Mouse (Mus musculus): ENCODE data around the gene Rarg. TPM values are rescaled to one million over a fixed set of nuclear protein-coding genes. Genes with fewer than 3 reads are reported as not detected.

The Rarg gene
- total RNA-seq, 1 experiment, result 115 TPM

- Histone ChIP-seq H3K9ac (ENCODE audit: insufficient read depth, low read depth, low read length, poor library complexity, severe bottlenecking) (peak overlapping the region; percentile 48; the same call in 1 of the 2 replicates), H3K27ac (ENCODE audit: insufficient read depth, low read depth, low read length, poor library complexity, severe bottlenecking) (peak overlapping the region; percentile 63; the same call in 1 of the 2 replicates), H3K4me1 (ENCODE audit: control insufficient read depth in 2 of 2, insufficient read depth in 2 of 2, low read length in 2 of 2, poor library complexity in 1 of 2) (peaks cover 20 to 41% of the 10 kb centered on the region in 2 experiments), H3K4me3 (ENCODE audit: insufficient read depth in 1 of 2, low read depth in 1 of 2, low read length in 2 of 2, poor library complexity in 1 of 2, severe bottlenecking in 1 of 2) (no peak overlapping the region), H3K9me3 (ENCODE audit: control insufficient read depth, insufficient read depth, low read depth, low read length) (no peaks in the 10 kb centered on the region), H3K36me3 (ENCODE audit: control insufficient read depth, insufficient read depth, low read length, poor library complexity, severe bottlenecking) (peaks cover 34% of the 10 kb centered on the region)
- DNase-seq (ENCODE audit: low read depth, low spot score), result no peak
- no peak for TF ChIP-seq ZC3H11A (IDR thresholded peaks at IDR 0.05; ENCODE audit: borderline replicate concordance, low read depth, low read length)
- no peak for TF ChIP-seq MAFK (IDR thresholded peaks at IDR 0.05; ENCODE audit: insufficient read depth, low read depth, low read length)
- no peak for TF ChIP-seq HCFC1 (IDR thresholded peaks at IDR 0.05; ENCODE audit: borderline replicate concordance, insufficient read depth, low read length)
- TF ChIP-seq CHD2 (IDR thresholded peaks at IDR 0.05; ENCODE audit: low read depth, low read length), result no peak
- no peak for TF ChIP-seq ZNF384 (IDR thresholded peaks at IDR 0.05; ENCODE audit: low read depth, low read length)
- in situ Hi-C loops (cut with MboI; ENCODE audit: low sequenced_read_pairs in 2 of 2, unreplicated experiment in 2 of 2), result no loop called here
These were observed 40.7 kb downstream of the Rarg start for GRCm38 (mm10) chr15:102216459-102217228.

- peak overlapping the region in 1 of 2 experiments; percentile 1; a peak in 1 of 4 replicates for H3K4me3 ChIP-seq (ENCODE audit: insufficient read depth in 1 of 2, low read depth in 1 of 2, low read length in 2 of 2, poor library complexity in 1 of 2, severe bottlenecking in 1 of 2)
- DNase-seq (ENCODE audit: low read depth, low spot score), result no peak
- H3K9ac ChIP-seq (ENCODE audit: insufficient read depth, low read depth, low read length, poor library complexity, severe bottlenecking), result no peak overlapping the region; the same call in 1 of the 2 replicates
- peaks cover 20 to 41% of the 10 kb centered on the region in 2 experiments for H3K4me1 ChIP-seq (ENCODE audit: control insufficient read depth in 2 of 2, insufficient read depth in 2 of 2, low read length in 2 of 2, poor library complexity in 1 of 2)
- TF ChIP-seq ZNF384 (IDR thresholded peaks at IDR 0.05; ENCODE audit: low read depth, low read length), result peak; percentile 73; the same call in 1 of the 2 replicates
- no peak for TF ChIP-seq CHD2 (IDR thresholded peaks at IDR 0.05; ENCODE audit: low read depth, low read length)
- peak overlapping the region; percentile 63; the same call in 1 of the 2 replicates for H3K27ac ChIP-seq (ENCODE audit: insufficient read depth, low read depth, low read length, poor library complexity, severe bottlenecking)
- H3K9me3 ChIP-seq (ENCODE audit: control insufficient read depth, insufficient read depth, low read depth, low read length), result no peaks in the 10 kb centered on the region
- peaks cover 38% of the 10 kb centered on the region for H3K36me3 ChIP-seq (ENCODE audit: control insufficient read depth, insufficient read depth, low read length, poor library complexity, severe bottlenecking)
- in situ Hi-C loops (cut with MboI; ENCODE audit: low sequenced_read_pairs in 2 of 2, unreplicated experiment in 2 of 2), result no loop called here
These were observed 41.7 kb downstream of the Rarg start for GRCm38 (mm10) chr15:102215624-102216023.

GRCm38 (mm10) chr15:102214132-102214531 is 43.2 kb downstream of the Rarg start:
- Histone ChIP-seq H3K27ac (ENCODE audit: insufficient read depth, low read depth, low read length, poor library complexity, severe bottlenecking) (peak overlapping the region; percentile 86), H3K36me3 (ENCODE audit: control insufficient read depth, insufficient read depth, low read length, poor library complexity, severe bottlenecking) (peaks cover 44% of the 10 kb centered on the region), H3K9me3 (ENCODE audit: control insufficient read depth, insufficient read depth, low read depth, low read length) (no peaks in the 10 kb centered on the region), H3K4me3 (ENCODE audit: insufficient read depth in 1 of 2, low read depth in 1 of 2, low read length in 2 of 2, poor library complexity in 1 of 2, severe bottlenecking in 1 of 2) (peak overlapping the region in 1 of 2 experiments; percentile 6; a peak in 1 of 4 replicates), H3K9ac (ENCODE audit: insufficient read depth, low read depth, low read length, poor library complexity, severe bottlenecking) (peak overlapping the region; percentile 35; the same call in 1 of the 2 replicates), H3K4me1 (ENCODE audit: control insufficient read depth in 2 of 2, insufficient read depth in 2 of 2, low read length in 2 of 2, poor library complexity in 1 of 2) (peaks cover 20 to 45% of the 10 kb centered on the region in 2 experiments)
- TF ChIP-seq ZC3H11A (IDR thresholded peaks at IDR 0.05; ENCODE audit: borderline replicate concordance, low read depth, low read length), result no peak
- TF ChIP-seq HCFC1 (IDR thresholded peaks at IDR 0.05; ENCODE audit: borderline replicate concordance, insufficient read depth, low read length), result no peak
- no peak for TF ChIP-seq CHD2 (IDR thresholded peaks at IDR 0.05; ENCODE audit: low read depth, low read length)
- no peak for TF ChIP-seq MAFK (IDR thresholded peaks at IDR 0.05; ENCODE audit: insufficient read depth, low read depth, low read length)
- no peak for TF ChIP-seq ZNF384 (IDR thresholded peaks at IDR 0.05; ENCODE audit: low read depth, low read length)
- DNase-seq (ENCODE audit: low read depth, low spot score), result no peak
- in situ Hi-C loops (cut with MboI; ENCODE audit: low sequenced_read_pairs in 2 of 2, unreplicated experiment in 2 of 2), result no loop called here

GRCm38 (mm10) chr15:102211895-102212294 is 45.4 kb downstream of the Rarg start:
- TF ChIP-seq CHD2 (IDR thresholded peaks at IDR 0.05; ENCODE audit: low read depth, low read length), result no peak
- TF ChIP-seq ZC3H11A (IDR thresholded peaks at IDR 0.05; ENCODE audit: borderline replicate concordance, low read depth, low read length), result no peak
- no peak for TF ChIP-seq ZNF384 (IDR thresholded peaks at IDR 0.05; ENCODE audit: low read depth, low read length)
- TF ChIP-seq MAFK (IDR thresholded peaks at IDR 0.05; ENCODE audit: insufficient read depth, low read depth, low read length), result no peak
- TF ChIP-seq HCFC1 (IDR thresholded peaks at IDR 0.05; ENCODE audit: borderline replicate concordance, insufficient read depth, low read length), result no peak
- Histone ChIP-seq H3K9ac (ENCODE audit: insufficient read depth, low read depth, low read length, poor library complexity, severe bottlenecking) (no peak overlapping the region; the same call in 1 of the 2 replicates), H3K9me3 (ENCODE audit: control insufficient read depth, insufficient read depth, low read depth, low read length) (no peaks in the 10 kb centered on the region), H3K4me3 (ENCODE audit: insufficient read depth in 1 of 2, low read depth in 1 of 2, low read length in 2 of 2, poor library complexity in 1 of 2, severe bottlenecking in 1 of 2) (0 out of 4 replicates have a peak overlapping the region, but pooled peaks of 1 of the 2 experiments have one; percentile 2), H3K4me1 (ENCODE audit: control insufficient read depth in 2 of 2, insufficient read depth in 2 of 2, low read length in 2 of 2, poor library complexity in 1 of 2) (peaks cover 25 to 50% of the 10 kb centered on the region in 2 experiments), H3K27ac (ENCODE audit: insufficient read depth, low read depth, low read length, poor library complexity, severe bottlenecking) (peak overlapping the region; percentile 86; the same call in 1 of the 2 replicates), H3K36me3 (ENCODE audit: control insufficient read depth, insufficient read depth, low read length, poor library complexity, severe bottlenecking) (peaks cover 53% of the 10 kb centered on the region)
- no peak for DNase-seq (ENCODE audit: low read depth, low spot score)
- in situ Hi-C loops (cut with MboI; ENCODE audit: low sequenced_read_pairs in 2 of 2, unreplicated experiment in 2 of 2), result no loop called here

Measured in ES-E14 (cell line).